Mouse (Mus musculus): ENCODE data around the gene Aldh3a1. TPM values are rescaled to one million over a fixed set of nuclear protein-coding genes. Genes with fewer than 3 reads are reported as not detected.

Aldh3a1 gene
- polyA plus RNA-seq, 1 experiment: 1.6 TPM

GRCm38 (mm10) chr11:61212102-61212501, 4.8 kb downstream of the Aldh3a1 start:
- Histone ChIP-seq H3K4me1 (ENCODE audit: control insufficient read depth, insufficient read depth, low read length) (no peaks in the 10 kb centered on the region; the same call in 1 of the 2 replicates), H3K27me3 (ENCODE audit: control insufficient read depth, insufficient read depth, low read length) (no peaks in the 10 kb centered on the region), H3K27ac (ENCODE audit: control insufficient read depth, insufficient read depth, low read depth, low read length) (no peak overlapping the region), H3K36me3 (ENCODE audit: control insufficient read depth, insufficient read depth, low read length) (no peaks in the 10 kb centered on the region), H3K4me3 (ENCODE audit: control insufficient read depth, low read depth, low read length) (no peak overlapping the region)
- TF ChIP-seq POLR2A (IDR thresholded peaks at IDR 0.05; ENCODE audit: control insufficient read depth, low read depth, low read length) (no peak), CTCF (IDR thresholded peaks at IDR 0.05; ENCODE audit: control insufficient read depth, insufficient read depth, insufficient replicate concordance, low read depth, low read length) (peak; percentile 40; the same call in 1 of the 2 replicates)

DNA sequence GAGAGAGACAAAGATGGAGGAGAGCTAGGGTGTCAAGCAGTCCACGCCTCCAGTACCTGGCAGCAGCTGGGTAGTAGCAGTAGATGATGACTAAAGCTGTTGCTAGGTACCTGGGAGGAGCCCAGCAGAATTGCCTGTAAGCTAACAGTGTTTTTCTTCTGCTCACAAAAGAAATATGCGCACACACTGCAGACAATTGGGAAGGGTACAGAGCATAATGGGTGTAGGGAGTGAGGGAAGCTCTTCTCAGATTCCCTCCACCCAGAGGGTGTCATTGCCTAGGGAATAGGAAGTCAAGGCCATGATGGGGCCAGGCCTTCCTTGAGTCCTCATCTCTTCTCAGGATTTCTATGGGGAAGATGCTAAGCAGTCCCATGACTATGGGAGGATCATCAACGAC, 8.6 kb downstream of the Aldh3a1 start:
- TF ChIP-seq POLR2A (IDR thresholded peaks at IDR 0.05; ENCODE audit: control insufficient read depth, low read depth, low read length): no peak
- no peak for TF ChIP-seq CTCF (IDR thresholded peaks at IDR 0.05; ENCODE audit: control insufficient read depth, insufficient read depth, insufficient replicate concordance, low read depth, low read length)

DNA sequence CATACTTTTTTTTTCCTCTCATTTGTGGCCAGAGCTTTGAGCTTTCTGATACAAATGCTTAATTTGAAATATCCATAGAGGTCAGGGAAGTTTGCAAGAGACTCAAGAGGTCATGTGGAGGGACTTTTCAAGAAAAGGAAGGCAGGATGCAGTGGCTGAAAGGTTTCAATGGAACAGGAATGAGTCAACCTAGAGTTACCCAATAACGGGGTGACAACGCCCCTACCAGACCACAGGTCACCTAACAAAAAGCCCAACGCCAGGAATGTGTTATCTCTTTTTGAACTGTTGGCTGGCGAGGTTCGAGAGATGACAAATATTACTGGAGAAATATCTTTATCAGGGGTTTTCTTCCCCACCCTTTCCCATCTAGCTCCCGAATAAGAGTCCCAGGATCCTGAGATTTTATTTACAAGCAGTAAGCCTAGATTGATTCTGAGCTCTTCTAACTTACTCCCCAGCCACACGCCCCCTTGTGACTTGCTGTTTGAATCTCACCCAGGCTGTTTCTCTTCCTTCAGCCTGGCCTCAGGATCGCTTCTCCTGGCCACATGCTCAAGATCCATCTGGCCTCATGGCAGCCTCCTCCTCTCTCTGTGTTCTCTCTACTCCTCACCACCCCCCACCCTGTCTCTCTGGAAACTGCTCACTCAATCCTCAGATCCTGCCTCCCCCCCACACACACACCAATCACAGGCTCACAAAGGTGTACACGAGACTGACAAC, 13.0 kb downstream of the Aldh3a1 start:
- Histone ChIP-seq H3K27ac (ENCODE audit: control insufficient read depth, insufficient read depth, low read depth, low read length) (no peak overlapping the region), H3K36me3 (ENCODE audit: control insufficient read depth, insufficient read depth, low read length) (no peaks in the 10 kb centered on the region), H3K4me3 (ENCODE audit: control insufficient read depth, low read depth, low read length) (no peak overlapping the region), H3K4me1 (ENCODE audit: control insufficient read depth, insufficient read depth, low read length) (no peaks in the 10 kb centered on the region), H3K27me3 (ENCODE audit: control insufficient read depth, insufficient read depth, low read length) (no peaks in the 10 kb centered on the region)
- no peak for TF ChIP-seq POLR2A (IDR thresholded peaks at IDR 0.05; ENCODE audit: control insufficient read depth, low read depth, low read length)
- no peak for TF ChIP-seq CTCF (IDR thresholded peaks at IDR 0.05; ENCODE audit: control insufficient read depth, insufficient read depth, insufficient replicate concordance, low read depth, low read length)

More for the DNA sequence above, 8.6 kb downstream of the Aldh3a1 start:
- Histone ChIP-seq H3K27ac (ENCODE audit: control insufficient read depth, insufficient read depth, low read depth, low read length) (no peak overlapping the region), H3K4me3 (ENCODE audit: control insufficient read depth, low read depth, low read length) (no peak overlapping the region), H3K36me3 (ENCODE audit: control insufficient read depth, insufficient read depth, low read length) (no peaks in the 10 kb centered on the region), H3K27me3 (ENCODE audit: control insufficient read depth, insufficient read depth, low read length) (no peaks in the 10 kb centered on the region), H3K4me1 (ENCODE audit: control insufficient read depth, insufficient read depth, low read length) (no peaks in the 10 kb centered on the region; the same call in 1 of the 2 replicates)

DNA sequence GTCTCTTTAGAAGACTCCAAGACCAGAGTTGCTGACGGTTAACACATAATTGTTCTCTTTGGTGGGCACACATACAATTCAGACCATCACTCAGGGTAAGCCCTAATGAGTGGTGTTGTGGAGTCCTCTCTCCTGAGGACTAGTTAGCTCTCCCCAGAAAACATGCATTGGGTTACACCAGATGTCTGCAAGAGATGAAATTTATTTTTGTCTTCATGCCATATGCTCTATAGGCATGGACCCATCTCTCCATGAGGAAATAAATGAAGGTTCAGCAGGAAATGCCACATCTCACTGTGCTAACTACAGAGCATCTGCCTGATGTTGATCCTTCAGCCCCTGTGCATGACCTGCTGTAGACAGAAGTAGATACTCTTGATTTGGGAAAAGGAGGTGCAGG, 14.7 kb downstream of the Aldh3a1 start:
- H3K4me1 ChIP-seq (ENCODE audit: control insufficient read depth, insufficient read depth, low read length): 0 out of 2 replicates have a peak, but pooled peaks cover 2% of the 10 kb centered on the region
- TF ChIP-seq CTCF (IDR thresholded peaks at IDR 0.05; ENCODE audit: control insufficient read depth, insufficient read depth, insufficient replicate concordance, low read depth, low read length): no peak
- no peak for TF ChIP-seq POLR2A (IDR thresholded peaks at IDR 0.05; ENCODE audit: control insufficient read depth, low read depth, low read length)
- no peak overlapping the region for H3K4me3 ChIP-seq (ENCODE audit: control insufficient read depth, low read depth, low read length)
- no peaks in the 10 kb centered on the region for H3K27me3 ChIP-seq (ENCODE audit: control insufficient read depth, insufficient read depth, low read length)
- H3K36me3 ChIP-seq (ENCODE audit: control insufficient read depth, insufficient read depth, low read length): no peaks in the 10 kb centered on the region
- no peak overlapping the region for H3K27ac ChIP-seq (ENCODE audit: control insufficient read depth, insufficient read depth, low read depth, low read length)

- TF ChIP-seq POLR2A (IDR thresholded peaks at IDR 0.05; ENCODE audit: control insufficient read depth, low read depth, low read length) (no peak), CTCF (IDR thresholded peaks at IDR 0.05; ENCODE audit: control insufficient read depth, insufficient read depth, insufficient replicate concordance, low read depth, low read length) (no peak)
- Histone ChIP-seq H3K27me3 (ENCODE audit: control insufficient read depth, insufficient read depth, low read length) (no peaks in the 10 kb centered on the region), H3K4me1 (ENCODE audit: control insufficient read depth, insufficient read depth, low read length) (0 out of 2 replicates have a peak, but pooled peaks cover 2% of the 10 kb centered on the region), H3K36me3 (ENCODE audit: control insufficient read depth, insufficient read depth, low read length) (no peaks in the 10 kb centered on the region), H3K27ac (ENCODE audit: control insufficient read depth, insufficient read depth, low read depth, low read length) (no peak overlapping the region), H3K4me3 (ENCODE audit: control insufficient read depth, low read depth, low read length) (no peak overlapping the region)
Observed at GRCm38 (mm10) chr11:61222971-61223745, 15.8 kb downstream of the Aldh3a1 start.

- Histone ChIP-seq H3K36me3 (ENCODE audit: control insufficient read depth, insufficient read depth, low read length) (no peaks in the 10 kb centered on the region), H3K27me3 (ENCODE audit: control insufficient read depth, insufficient read depth, low read length) (no peaks in the 10 kb centered on the region), H3K4me3 (ENCODE audit: control insufficient read depth, low read depth, low read length) (no peak overlapping the region), H3K27ac (ENCODE audit: control insufficient read depth, insufficient read depth, low read depth, low read length) (no peak overlapping the region), H3K4me1 (ENCODE audit: control insufficient read depth, insufficient read depth, low read length) (0 out of 2 replicates have a peak, but pooled peaks cover 2% of the 10 kb centered on the region)
- TF ChIP-seq CTCF (IDR thresholded peaks at IDR 0.05; ENCODE audit: control insufficient read depth, insufficient read depth, insufficient replicate concordance, low read depth, low read length) (no peak), POLR2A (IDR thresholded peaks at IDR 0.05; ENCODE audit: control insufficient read depth, low read depth, low read length) (no peak)
Observed at GRCm38 (mm10) chr11:61224234-61224744, 17.0 kb downstream of the Aldh3a1 start.

GRCm38 (mm10) chr11:61224907-61225306, 17.6 kb downstream of the Aldh3a1 start:
- no peak for TF ChIP-seq POLR2A (IDR thresholded peaks at IDR 0.05; ENCODE audit: control insufficient read depth, low read depth, low read length)
- TF ChIP-seq CTCF (IDR thresholded peaks at IDR 0.05; ENCODE audit: control insufficient read depth, insufficient read depth, insufficient replicate concordance, low read depth, low read length): no peak
- H3K4me1 ChIP-seq (ENCODE audit: control insufficient read depth, insufficient read depth, low read length): 0 out of 2 replicates have a peak, but pooled peaks cover 2% of the 10 kb centered on the region
- H3K4me3 ChIP-seq (ENCODE audit: control insufficient read depth, low read depth, low read length): no peak overlapping the region
- no peaks in the 10 kb centered on the region for H3K36me3 ChIP-seq (ENCODE audit: control insufficient read depth, insufficient read depth, low read length)
- no peaks in the 10 kb centered on the region for H3K27me3 ChIP-seq (ENCODE audit: control insufficient read depth, insufficient read depth, low read length)
- H3K27ac ChIP-seq (ENCODE audit: control insufficient read depth, insufficient read depth, low read depth, low read length): no peak overlapping the region

All from testis, adult 2 months (tissue).